Mouse (Mus musculus): ENCODE results near the gene Siah1b. TPM values are rescaled to one million over a fixed set of nuclear protein-coding genes. Genes with fewer than 3 reads are reported as not detected.

Siah1b gene
- polyA plus RNA-seq, 1 experiment from 2014 or later = 52.5 TPM

Other genes starting within 250 kb of the Siah1b start
- 19.8 and 22.8 TPM in 2 replicates for gene Ap1s2, start 167.5 kb downstream of the Siah1b start, polyA plus RNA-seq (2016; fragmentation: Nextera tagmentation; extraction: Ambion mirVana)
- 67.8 and 74.2 TPM in 2 replicates for gene Zrsr2, start 117.8 kb downstream of the Siah1b start, polyA plus RNA-seq (2016; fragmentation: Nextera tagmentation; extraction: Ambion mirVana)
- 0.15 and 0.30 TPM in 2 replicates for gene Car5b, start 48.5 kb downstream of the Siah1b start, polyA plus RNA-seq (2016; fragmentation: Nextera tagmentation; extraction: Ambion mirVana)
- 1.6 and 1.8 TPM in 2 replicates for gene Cltrn, start 12.3 kb upstream of the Siah1b start, polyA plus RNA-seq (2016; fragmentation: Nextera tagmentation; extraction: Ambion mirVana)
- 0.25 and 0.27 TPM in 2 replicates for gene Ace2, start 62.8 kb upstream of the Siah1b start, polyA plus RNA-seq (2016; fragmentation: Nextera tagmentation; extraction: Ambion mirVana)
- gene Bmx, start 181.7 kb upstream of the Siah1b start, polyA plus RNA-seq (2016; fragmentation: Nextera tagmentation; extraction: Ambion mirVana) = 0.10 TPM in 2 replicates
- gene Pir, start 192.9 kb upstream of the Siah1b start, polyA plus RNA-seq (2016; fragmentation: Nextera tagmentation; extraction: Ambion mirVana) = 16.3 and 16.9 TPM in 2 replicates